Comparison of ENCODE assay signal across 8 mouse cellular contexts in the genomic region with DNA sequence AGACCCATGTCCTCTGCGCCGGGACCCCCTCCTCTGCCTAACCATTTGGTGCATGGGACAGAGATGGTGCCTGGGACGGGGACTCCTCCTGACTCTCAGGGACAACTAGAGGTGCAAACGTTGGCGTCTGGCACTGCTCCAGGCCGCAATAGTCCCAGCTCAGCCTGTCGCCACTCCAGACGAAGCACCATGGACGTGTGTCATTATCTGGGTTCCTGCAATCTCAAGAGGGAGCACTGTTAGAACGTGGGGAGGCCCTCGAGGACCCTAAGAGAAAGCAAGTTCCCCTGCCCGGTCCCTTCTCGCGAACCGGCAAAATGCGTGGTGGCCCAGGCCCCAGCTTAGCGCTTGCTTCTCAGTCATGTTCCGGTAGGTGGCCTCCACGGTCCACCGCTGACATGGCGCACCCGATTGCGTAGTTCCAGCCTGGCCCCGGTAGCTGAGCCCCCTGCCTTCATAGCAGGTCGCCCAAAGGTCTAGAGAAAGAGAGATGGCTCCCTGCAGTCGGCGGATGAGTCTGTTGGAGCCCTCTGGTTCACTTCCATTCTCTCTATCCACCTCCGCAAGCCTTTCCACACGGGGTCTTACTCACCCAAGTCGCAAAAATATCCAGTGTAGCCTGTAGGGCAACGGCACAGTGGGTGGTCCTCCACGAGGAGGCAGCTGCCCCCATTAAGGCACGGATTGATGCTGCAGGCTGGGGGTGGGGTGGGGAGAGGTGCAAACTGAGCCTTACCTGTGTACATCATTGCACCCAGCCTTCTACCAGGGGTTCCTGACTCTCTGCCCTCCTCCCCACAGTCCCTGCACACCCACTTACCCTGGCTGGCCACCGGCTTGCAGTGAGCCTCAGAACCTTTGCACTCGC. TPM values are rescaled to one million over a fixed set of nuclear protein-coding genes. Genes with fewer than 3 reads are reported as not detected.
A peak's percentile ranks its signal among the peaks of the same experiment; 100 is the strongest.
DNase-seq lines count a peak whose midpoint lies in the region; ATAC-seq and TF ChIP-seq lines count a peak whose summit lies in the region.

No protein-coding gene starts in this region.

- peak; percentile 29 for DNase-seq in CH12.LX (ENCODE audit: extremely low read depth)
- DNase-seq in cerebellum, adult 2 months, result peak; percentile 57 to 71
- DNase-seq in hindbrain, embryonic 11.5 days (ENCODE audit: low spot score), result peak; percentile 73
- DNase-seq in layer of hippocampus, postnatal 10 days (ENCODE audit: low spot score in 2 of 2), result peak; percentile 76 to 82
- peak; percentile 90 for DNase-seq in thymus, postnatal 14 days

- WGBS in cerebellum, adult 2 months, result 15% methylated on average over 35 of the region's 35 CpGs
- WGBS in hindbrain, embryonic 11.5 days, result 13% methylated on average over 35 of the region's 35 CpGs
- whole genome bisulfite sequencing in lung, embryonic 15.5 days, result 11% methylated on average over 35 of the region's 35 CpGs
- 13% methylated on average over 35 of the region's 35 CpGs for WGBS in olfactory bulb, adult 2 months

- H3K27me3 ChIP-seq in CH12.LX (replicated peaks), result peaks cover 38% of the 10 kb centered on the region
- no peaks in the 10 kb centered on the region for H3K27me3 ChIP-seq in cerebellum, adult 2 months (ENCODE audit: control insufficient read depth, insufficient read depth, low read length)
- peaks cover 40% of the 10 kb centered on the region for H3K27me3 ChIP-seq in hindbrain, embryonic 11.5 days (ENCODE audit: control insufficient read depth, insufficient read depth, low read length)
- H3K27me3 ChIP-seq in lung, embryonic 15.5 days, result peaks cover 42% of the 10 kb centered on the region

- H3K4me1 ChIP-seq in CH12.LX (ENCODE audit: control insufficient read depth in 1 of 2, insufficient read depth in 2 of 2), result peaks cover 10 to 22% of the 10 kb centered on the region in 2 experiments
- H3K4me1 ChIP-seq in cerebellum, adult 2 months (ENCODE audit: control insufficient read depth, insufficient read depth, low read length), result peaks cover 4% of the 10 kb centered on the region; the same call in 1 of the 2 replicates
- peaks cover 3% of the 10 kb centered on the region; the same call in 1 of the 2 replicates for H3K4me1 ChIP-seq in hindbrain, embryonic 11.5 days (replicated peaks; ENCODE audit: control insufficient read depth, insufficient read depth, low read length)
- peaks cover 6% of the 10 kb centered on the region for H3K4me1 ChIP-seq in lung, embryonic 15.5 days
- peaks cover 24% of the 10 kb centered on the region for H3K4me1 ChIP-seq in olfactory bulb, adult 2 months (ENCODE audit: control insufficient read depth, insufficient read depth, low read length)

- peak in 1 of 2 experiments; percentile 90; a peak in 2 of 4 replicates for TF ChIP-seq CTCF in CH12.LX (conservative IDR thresholded peaks at IDR 0.05 in 1 of 2, IDR thresholded peaks at IDR 0.05 in 1 of 2; ENCODE audit: low read depth in 2 of 2, low read length in 2 of 2)
- peak; percentile 77 for TF ChIP-seq CTCF in cerebellum, adult 2 months (IDR thresholded peaks at IDR 0.05; ENCODE audit: borderline replicate concordance, insufficient read depth, low read depth, low read length)
- TF ChIP-seq CTCF in olfactory bulb, adult 2 months (IDR thresholded peaks at IDR 0.05; ENCODE audit: insufficient read depth, low read depth, low read length), result peak; percentile 61

- TF ChIP-seq POLR2A in CH12.LX (IDR thresholded peaks at IDR 0.05; ENCODE audit: low read depth, low read length), result no peak
- TF ChIP-seq POLR2A in cerebellum, adult 2 months (IDR thresholded peaks at IDR 0.05; ENCODE audit: borderline replicate concordance, insufficient read depth, low read length), result no peak
- TF ChIP-seq POLR2A in olfactory bulb, adult 2 months (IDR thresholded peaks at IDR 0.05; ENCODE audit: insufficient read depth, low read depth, low read length), result no peak

- 0 out of 2 replicates have a peak overlapping the region, but pooled peaks have one; percentile 24 for H3K9ac ChIP-seq in CH12.LX (ENCODE audit: insufficient read depth, low read depth)
- no peak overlapping the region; the same call in 1 of the 2 replicates for H3K9ac ChIP-seq in hindbrain, embryonic 11.5 days (ENCODE audit: low read depth, low read length)
- no peak overlapping the region for H3K9ac ChIP-seq in lung, embryonic 15.5 days

- ATAC-seq in frontal cortex, adult (ENCODE audit: low TSS enrichment), result peak; percentile 71
- ATAC-seq in hindbrain, embryonic 11.5 days (ENCODE audit: low FRiP score), result peak; percentile 54; the same call in 1 of the 2 replicates
- ATAC-seq in lung, embryonic 15.5 days (ENCODE audit: borderline replicate concordance, extremely low read depth, low FRiP score, low TSS enrichment), result 0 out of 2 replicates have a peak, but pooled peaks have one; percentile 56

- TF ChIP-seq RAD21 in CH12.LX (IDR thresholded peaks at IDR 0.05; ENCODE audit: low read depth, low read length), result peak; percentile 90

- dilution Hi-C loops in CH12.LX (cut with MboI; ENCODE audit: extremely low pct_ligation_motif_present, extremely low pct_unique_long_range_greater_than_20kb, low sequenced_read_pairs), result no loop called here

- peaks cover 5% of the 10 kb centered on the region for H3K9me3 ChIP-seq in CH12.LX (replicated peaks; ENCODE audit: low read length)
- H3K9me3 ChIP-seq in hindbrain, embryonic 11.5 days (ENCODE audit: control insufficient read depth, low read length), result no peaks in the 10 kb centered on the region
- no peaks in the 10 kb centered on the region for H3K9me3 ChIP-seq in lung, embryonic 15.5 days

- no peaks in the 10 kb centered on the region for H3K79me2 ChIP-seq in CH12.LX (replicated peaks; ENCODE audit: control insufficient read depth, extremely low read depth, insufficient read depth, poor library complexity, severe bottlenecking)

- in situ Hi-C loops in CH12.LX (cut with MboI; ENCODE audit: low pct_ligation_motif_present, low pct_unique_long_range_greater_than_20kb, low sequenced_read_pairs), result no loop called here

- TF ChIP-seq EP300 in CH12.LX (IDR thresholded peaks at IDR 0.05; ENCODE audit: low read length), result no peak

- H3K36me3 ChIP-seq in CH12.LX (replicated peaks in 1 of 2; ENCODE audit: control insufficient read depth in 1 of 2, insufficient read depth in 1 of 2, low read length in 1 of 2), result no peaks in the 10 kb centered on the region
- no peaks in the 10 kb centered on the region for H3K36me3 ChIP-seq in hindbrain, embryonic 11.5 days (ENCODE audit: control insufficient read depth, insufficient read depth, low read length)
- H3K36me3 ChIP-seq in lung, embryonic 15.5 days, result no peaks in the 10 kb centered on the region

- peak overlapping the region in 1 of 3 experiments; percentile 34 for H3K4me3 ChIP-seq in CH12.LX (replicated peaks in 1 of 3; ENCODE audit: low read depth in 2 of 3, low read length in 2 of 3, poor library complexity in 1 of 3)
- peak overlapping the region; percentile 23 for H3K4me3 ChIP-seq in cerebellum, adult 2 months (replicated peaks; ENCODE audit: insufficient read depth, low read depth, low read length)
- H3K4me3 ChIP-seq in hindbrain, embryonic 11.5 days (ENCODE audit: low read depth, low read length), result peak overlapping the region; percentile 17; the same call in 1 of the 2 replicates
- peak overlapping the region; percentile 12 for H3K4me3 ChIP-seq in lung, embryonic 15.5 days
- peak overlapping the region; percentile 41 for H3K4me3 ChIP-seq in olfactory bulb, adult 2 months (ENCODE audit: insufficient read depth, low read depth, low read length)

- H3K4me2 ChIP-seq in CH12.LX (ENCODE audit: insufficient read depth, low read depth, poor library complexity, severe bottlenecking), result peak overlapping the region; percentile 63
- peak overlapping the region; percentile 30 for H3K4me2 ChIP-seq in hindbrain, embryonic 11.5 days (replicated peaks; ENCODE audit: low read depth, low read length)
- peak overlapping the region; percentile 42 for H3K4me2 ChIP-seq in lung, embryonic 15.5 days

- H3K27ac ChIP-seq in CH12.LX (ENCODE audit: insufficient read depth, low read depth), result no peak overlapping the region
- no peak overlapping the region for H3K27ac ChIP-seq in cerebellum, adult 2 months (ENCODE audit: insufficient read depth, low read length)
- H3K27ac ChIP-seq in hindbrain, embryonic 11.5 days (ENCODE audit: low read depth, low read length), result no peak overlapping the region
- no peak overlapping the region for H3K27ac ChIP-seq in lung, embryonic 15.5 days
- no peak overlapping the region for H3K27ac ChIP-seq in olfactory bulb, adult 2 months (ENCODE audit: insufficient read depth, low read depth, low read length)

RNA-seq across cellular contexts. Expression of gene F12, which starts 5.4 kb away (rescaled TPM):
- not detected in 2 replicates for total RNA-seq in CH12.LX (2012; rRNA removed)
- total RNA-seq in CH12.LX (2014; rRNA removed), result not detected in 2 replicates
- polyA plus RNA-seq in CH12.LX (2012; ENCODE audit: insufficient read length, low read depth), result not detected in 2 replicates
- polyA plus RNA-seq in cerebellum, adult 2 months (2012; rRNA removed), result 0.05 and 0.11 TPM in 2 replicates
- 0.28 TPM in 1 of 2 replicates, not detected in the other for polyA plus RNA-seq in hindbrain, embryonic 11.5 days (2014; fragmentation: Nextera tagmentation; extraction: Ambion mirVana)
- total RNA-seq in layer of hippocampus, postnatal 10 days (2021), result 1 to 10 TPM in 1 of 2 experiments, under 1 TPM in 1; 0.37 to 1.2 TPM
- 0.10 and 0.65 TPM in 2 replicates for polyA plus RNA-seq in lung, embryonic 15.5 days (2015; fragmentation: Nextera tagmentation; extraction: Ambion mirVana)
- polyA plus RNA-seq in olfactory bulb, adult 2 months (2012; ENCODE audit: insufficient read depth, insufficient read length, low replicate concordance, missing spikeins), result not detected in 2 replicates

RNA-seq across cellular contexts. Expression of gene Pfn3, which starts 6.1 kb away (rescaled TPM):
- not detected in 2 replicates for total RNA-seq in CH12.LX (2012; rRNA removed)
- not detected in 2 replicates for total RNA-seq in CH12.LX (2014; rRNA removed)
- polyA plus RNA-seq in CH12.LX (2012; ENCODE audit: insufficient read length, low read depth), result not detected in 2 replicates
- not detected in 2 replicates for polyA plus RNA-seq in cerebellum, adult 2 months (2012; rRNA removed)
- not detected in 2 replicates for polyA plus RNA-seq in hindbrain, embryonic 11.5 days (2014; fragmentation: Nextera tagmentation; extraction: Ambion mirVana)
- under 1 TPM in 1 of 2 experiments, not detected in 1; 0.75 TPM for total RNA-seq in layer of hippocampus, postnatal 10 days (2021)
- not detected in 2 replicates for polyA plus RNA-seq in lung, embryonic 15.5 days (2015; fragmentation: Nextera tagmentation; extraction: Ambion mirVana)
- polyA plus RNA-seq in olfactory bulb, adult 2 months (2012; ENCODE audit: insufficient read depth, insufficient read length, low replicate concordance, missing spikeins), result not detected in 2 replicates

RNA-seq across cellular contexts. Expression of gene Slc34a1, which starts 23.2 kb away (rescaled TPM):
- total RNA-seq in CH12.LX (2012; rRNA removed) (not detected in 2 replicates), CH12.LX (2014; rRNA removed) (not detected in 2 replicates)
- polyA plus RNA-seq in CH12.LX (2012; ENCODE audit: insufficient read length, low read depth), result not detected in 2 replicates
- not detected in 2 replicates for polyA plus RNA-seq in cerebellum, adult 2 months (2012; rRNA removed)
- not detected in 2 replicates for polyA plus RNA-seq in hindbrain, embryonic 11.5 days (2014; fragmentation: Nextera tagmentation; extraction: Ambion mirVana)
- total RNA-seq in layer of hippocampus, postnatal 10 days (2021), result not detected
- polyA plus RNA-seq in lung, embryonic 15.5 days (2015; fragmentation: Nextera tagmentation; extraction: Ambion mirVana), result 0.17 TPM in 1 of 2 replicates, not detected in the other
- not detected in 2 replicates for polyA plus RNA-seq in olfactory bulb, adult 2 months (2012; ENCODE audit: insufficient read depth, insufficient read length, low replicate concordance, missing spikeins)

RNA-seq across cellular contexts. Expression of gene Grk6, which starts 23.7 kb away (rescaled TPM):
- total RNA-seq in CH12.LX (2012; rRNA removed), result 60.1 and 69.9 TPM in 2 replicates
- total RNA-seq in CH12.LX (2014; rRNA removed), result 59.0 and 65.0 TPM in 2 replicates
- polyA plus RNA-seq in CH12.LX (2012; ENCODE audit: insufficient read length, low read depth), result 71.0 and 72.8 TPM in 2 replicates
- 52.7 and 53.9 TPM in 2 replicates for polyA plus RNA-seq in cerebellum, adult 2 months (2012; rRNA removed)
- polyA plus RNA-seq in hindbrain, embryonic 11.5 days (2014; fragmentation: Nextera tagmentation; extraction: Ambion mirVana), result 37.6 and 52.3 TPM in 2 replicates
- total RNA-seq in layer of hippocampus, postnatal 10 days (2021), result 10 to 100 TPM; 76.4 to 79.2 TPM
- polyA plus RNA-seq in lung, embryonic 15.5 days (2015; fragmentation: Nextera tagmentation; extraction: Ambion mirVana), result 45.1 and 45.7 TPM in 2 replicates
- 128 TPM in 1 of 2 replicates, not detected in the other for polyA plus RNA-seq in olfactory bulb, adult 2 months (2012; ENCODE audit: insufficient read depth, insufficient read length, low replicate concordance, missing spikeins)

RNA-seq across cellular contexts. Expression of gene Prr7, which starts 42.9 kb away (rescaled TPM):
- total RNA-seq in CH12.LX (2012; rRNA removed) (0.89 and 1.1 TPM in 2 replicates), CH12.LX (2014; rRNA removed) (0.60 and 0.69 TPM in 2 replicates)
- polyA plus RNA-seq in CH12.LX (2012; ENCODE audit: insufficient read length, low read depth), result 0.83 and 1.2 TPM in 2 replicates
- polyA plus RNA-seq in cerebellum, adult 2 months (2012; rRNA removed), result 10.7 and 13.0 TPM in 2 replicates
- polyA plus RNA-seq in hindbrain, embryonic 11.5 days (2014; fragmentation: Nextera tagmentation; extraction: Ambion mirVana), result 2.4 and 2.5 TPM in 2 replicates
- total RNA-seq in layer of hippocampus, postnatal 10 days (2021), result 100 to 1,000 TPM in 1 of 2 experiments, 10 to 100 TPM in 1; 98.1 to 112 TPM
- polyA plus RNA-seq in lung, embryonic 15.5 days (2015; fragmentation: Nextera tagmentation; extraction: Ambion mirVana), result 0.29 and 0.39 TPM in 2 replicates
- polyA plus RNA-seq in olfactory bulb, adult 2 months (2012; ENCODE audit: insufficient read depth, insufficient read length, low replicate concordance, missing spikeins), result not detected in 2 replicates

Comparison
In these comparisons a context has a peak if more than half of its experiments do, and no peak if none do; other contexts are left out.
1. DNase-seq: peak in every context shown above with its lines; median percentile 90 in thymus, postnatal 14 days; 79 in layer of hippocampus, postnatal 10 days; 73 in hindbrain, embryonic 11.5 days; 64 in cerebellum, adult 2 months; 29 in CH12.LX.